Mouse (Mus musculus): ENCODE data around the gene Disp2. TPM values are rescaled to one million over a fixed set of nuclear protein-coding genes. Genes with fewer than 3 reads are reported as not detected.

Disp2 gene
- polyA plus RNA-seq, 1 experiment from 2014 or later, result 8.9 TPM

- WGBS, result 48% methylated on average over 10 of the region's 10 CpGs
- H3K27me3 ChIP-seq (ENCODE audit: insufficient read depth, poor library complexity, severe bottlenecking), result peaks cover 50% of the 10 kb centered on the region
- peaks cover 64% of the 10 kb centered on the region for H3K4me1 ChIP-seq (replicated peaks)
These were observed 32.1 kb upstream of the Disp2 start for GRCm38 (mm10) chr2:118747301-118747960.

GRCm38 (mm10) chr2:118749341-118749884, 30.1 kb upstream of the Disp2 start:
- 28% methylated on average over 10 of the region's 10 CpGs for WGBS
- DNase-seq (ENCODE audit: low spot score), result no peak
- H3K27me3 ChIP-seq (ENCODE audit: insufficient read depth, poor library complexity, severe bottlenecking), result peaks cover 32% of the 10 kb centered on the region
- H3K27ac ChIP-seq, result no peak overlapping the region
- H3K4me3 ChIP-seq, result no peak overlapping the region
- peaks cover 25% of the 10 kb centered on the region; the same call in 1 of the 2 replicates for H3K36me3 ChIP-seq
- no peaks in the 10 kb centered on the region for H3K9me3 ChIP-seq
- peaks cover 62% of the 10 kb centered on the region for H3K4me1 ChIP-seq (replicated peaks)

More at GRCm38 (mm10) chr2:118747301-118747960, 32.1 kb upstream of the Disp2 start:
- Histone ChIP-seq H3K4me3 (peak overlapping the region; percentile 95), H3K27ac (no peak overlapping the region), H3K9me3 (no peaks in the 10 kb centered on the region), H3K36me3 (peaks cover 25% of the 10 kb centered on the region; the same call in 1 of the 2 replicates)
- no peak for DNase-seq (ENCODE audit: low spot score)

GRCm38 (mm10) chr2:118750476-118750875, 29.0 kb upstream of the Disp2 start:
- Histone ChIP-seq H3K4me3 (no peak overlapping the region), H3K36me3 (peaks cover 25% of the 10 kb centered on the region; the same call in 1 of the 2 replicates), H3K4me1 (replicated peaks) (peaks cover 51% of the 10 kb centered on the region), H3K9me3 (no peaks in the 10 kb centered on the region), H3K27ac (no peak overlapping the region), H3K27me3 (ENCODE audit: insufficient read depth, poor library complexity, severe bottlenecking) (peaks cover 25% of the 10 kb centered on the region; the same call in 1 of the 2 replicates)
- 85% methylated on average over 8 of the region's 8 CpGs for WGBS
- no peak for DNase-seq (ENCODE audit: low spot score)

- no peak for DNase-seq (ENCODE audit: low spot score)
- Histone ChIP-seq H3K27me3 (ENCODE audit: insufficient read depth, poor library complexity, severe bottlenecking) (peaks cover 35% of the 10 kb centered on the region), H3K27ac (no peak overlapping the region), H3K36me3 (peaks cover 25% of the 10 kb centered on the region; the same call in 1 of the 2 replicates), H3K4me1 (replicated peaks) (peaks cover 38% of the 10 kb centered on the region), H3K4me3 (no peak overlapping the region), H3K9me3 (no peaks in the 10 kb centered on the region)
- WGBS, result 74% methylated on average over 16 of the region's 16 CpGs
These were observed 27.4 kb upstream of the Disp2 start for GRCm38 (mm10) chr2:118751896-118752791.

GRCm38 (mm10) chr2:118752792-118753108, 26.8 kb upstream of the Disp2 start:
- no peak overlapping the region for H3K27ac ChIP-seq
- 76% methylated on average over 4 of the region's 4 CpGs for WGBS
- H3K27me3 ChIP-seq (ENCODE audit: insufficient read depth, poor library complexity, severe bottlenecking), result peaks cover 35% of the 10 kb centered on the region

GRCm38 (mm10) chr2:118754143-118754542, 25.4 kb upstream of the Disp2 start:
- Histone ChIP-seq H3K4me1 (replicated peaks) (peaks cover 22% of the 10 kb centered on the region), H3K36me3 (peaks cover 16% of the 10 kb centered on the region; the same call in 1 of the 2 replicates), H3K9me3 (no peaks in the 10 kb centered on the region), H3K4me3 (no peak overlapping the region), H3K27me3 (ENCODE audit: insufficient read depth, poor library complexity, severe bottlenecking) (peaks cover 37% of the 10 kb centered on the region), H3K27ac (no peak overlapping the region)
- DNase-seq (ENCODE audit: low spot score), result no peak
- 84% methylated on average over 5 of the region's 5 CpGs for WGBS

More at GRCm38 (mm10) chr2:118752792-118753108, 26.8 kb upstream of the Disp2 start:
- peaks cover 25% of the 10 kb centered on the region; the same call in 1 of the 2 replicates for H3K36me3 ChIP-seq
- H3K4me3 ChIP-seq, result no peak overlapping the region
- DNase-seq (ENCODE audit: low spot score), result no peak
- H3K9me3 ChIP-seq, result no peaks in the 10 kb centered on the region
- H3K4me1 ChIP-seq (replicated peaks), result peaks cover 36% of the 10 kb centered on the region

- Histone ChIP-seq H3K4me3 (no peak overlapping the region), H3K27me3 (ENCODE audit: insufficient read depth, poor library complexity, severe bottlenecking) (peaks cover 47% of the 10 kb centered on the region), H3K27ac (no peak overlapping the region), H3K9me3 (no peaks in the 10 kb centered on the region), H3K36me3 (peaks cover 4% of the 10 kb centered on the region; the same call in 1 of the 2 replicates), H3K4me1 (replicated peaks) (peaks cover 14% of the 10 kb centered on the region)
- no peak for DNase-seq (ENCODE audit: low spot score)
- 87% methylated on average over 6 of the region's 6 CpGs for WGBS
These were observed 24.1 kb upstream of the Disp2 start for GRCm38 (mm10) chr2:118755407-118755806.

GRCm38 (mm10) chr2:118756103-118756502, 23.4 kb upstream of the Disp2 start:
- H3K27me3 ChIP-seq (ENCODE audit: insufficient read depth, poor library complexity, severe bottlenecking), result peaks cover 53% of the 10 kb centered on the region
- H3K4me3 ChIP-seq, result no peak overlapping the region
- 82% methylated on average over 4 of the region's 4 CpGs for WGBS
- H3K9me3 ChIP-seq, result no peaks in the 10 kb centered on the region
- H3K27ac ChIP-seq, result no peak overlapping the region
- no peak for DNase-seq (ENCODE audit: low spot score)
- H3K4me1 ChIP-seq (replicated peaks), result peaks cover 14% of the 10 kb centered on the region
- H3K36me3 ChIP-seq, result no peaks in the 10 kb centered on the region

GRCm38 (mm10) chr2:118759828-118760227, 19.7 kb upstream of the Disp2 start:
- 11% methylated on average over 8 of the region's 8 CpGs for WGBS
- H3K4me3 ChIP-seq, result no peak overlapping the region
- H3K4me1 ChIP-seq (replicated peaks), result peaks cover 47% of the 10 kb centered on the region
- peaks cover 81% of the 10 kb centered on the region for H3K27me3 ChIP-seq (ENCODE audit: insufficient read depth, poor library complexity, severe bottlenecking)
- DNase-seq (ENCODE audit: low spot score), result peak; percentile 69
- H3K36me3 ChIP-seq, result no peaks in the 10 kb centered on the region
- H3K27ac ChIP-seq, result no peak overlapping the region; the same call in 1 of the 2 replicates
- no peaks in the 10 kb centered on the region for H3K9me3 ChIP-seq

GRCm38 (mm10) chr2:118760311-118761025, 19.1 kb upstream of the Disp2 start:
- no peak overlapping the region for H3K4me3 ChIP-seq
- H3K36me3 ChIP-seq, result no peaks in the 10 kb centered on the region
- peaks cover 47% of the 10 kb centered on the region for H3K4me1 ChIP-seq (replicated peaks)
- no peak overlapping the region for H3K27ac ChIP-seq
- 81% methylated on average over 11 of the region's 11 CpGs for WGBS
- peaks cover 81% of the 10 kb centered on the region for H3K27me3 ChIP-seq (ENCODE audit: insufficient read depth, poor library complexity, severe bottlenecking)
- DNase-seq (ENCODE audit: low spot score), result no peak
- no peaks in the 10 kb centered on the region for H3K9me3 ChIP-seq

GRCm38 (mm10) chr2:118761358-118761757, 18.2 kb upstream of the Disp2 start:
- no peaks in the 10 kb centered on the region for H3K9me3 ChIP-seq
- no peaks in the 10 kb centered on the region for H3K36me3 ChIP-seq
- DNase-seq (ENCODE audit: low spot score), result no peak
- H3K4me3 ChIP-seq, result peak overlapping the region; percentile 42
- H3K27ac ChIP-seq, result peak overlapping the region; percentile 89
- peaks cover 50% of the 10 kb centered on the region for H3K4me1 ChIP-seq (replicated peaks)
- peaks cover 79% of the 10 kb centered on the region for H3K27me3 ChIP-seq (ENCODE audit: insufficient read depth, poor library complexity, severe bottlenecking)
- 82% methylated on average over 12 of the region's 12 CpGs for WGBS

Measured in hindbrain, embryonic 10.5 days (tissue).